Mouse (Mus musculus): ENCODE data around the gene Rabggtb. TPM values are rescaled to one million over a fixed set of nuclear protein-coding genes. Genes with fewer than 3 reads are reported as not detected.

Rabggtb gene
- polyA plus RNA-seq (2021; fragmentation: Nextera tagmentation) = 78.6 and 107 TPM in 2 replicates
- long read RNA-seq, experiment 1, transcript Rabggtb-202 (8 exons, 1,418 nt) = minor isoform, 9 of 217 reads
- long read RNA-seq, experiment 1, transcript Rabggtb-201 (9 exons, 1,381 nt) = major isoform, 168 of 217 reads
- long read RNA-seq, experiment 1, partial matches to known transcripts = 3 of 217 reads
- long read RNA-seq, experiment 1, other reads (novel, unspliced or antisense) = 33 of 217 reads
- long read RNA-seq, experiment 2, transcript Rabggtb-202 (8 exons, 1,418 nt) = minor isoform, 9 of 120 reads
- long read RNA-seq, experiment 2, transcript Rabggtb-201 (9 exons, 1,381 nt) = major isoform, 80 of 120 reads
- long read RNA-seq, experiment 2, partial matches to known transcripts = 13 of 120 reads
- long read RNA-seq, experiment 2, other reads (novel, unspliced or antisense) = 15 of 120 reads

GRCm38 (mm10) chr3:153912546-153913509 is at the start of gene Rabggtb:
Gene Rabggtb (minus strand): TSS chr3:153913009.

GRCm38 (mm10) chr3:153944335-153944990 is 31.7 kb upstream of the Rabggtb start, which contains the start of gene Acadm:
Gene Acadm (minus strand): TSS chr3:153944632.

GRCm38 (mm10) chr3:153906136-153906871 is 6.5 kb downstream of the Rabggtb start, which contains the start of gene Msh4:
Gene Msh4 (minus strand): TSS chr3:153906138.

Other genes starting within 250 kb of the Rabggtb start
- 5.8 and 8.0 TPM in 2 replicates for gene St6galnac3, start 187.8 kb downstream of the Rabggtb start, polyA plus RNA-seq (2021; fragmentation: Nextera tagmentation)
- gene Asb17, start 68.8 kb downstream of the Rabggtb start, polyA plus RNA-seq (2021; fragmentation: Nextera tagmentation) = not detected in 2 replicates
- gene Msh4, start 6.9 kb downstream of the Rabggtb start, polyA plus RNA-seq (2021; fragmentation: Nextera tagmentation) = not detected in 2 replicates
- gene Acadm, start 31.6 kb upstream of the Rabggtb start, polyA plus RNA-seq (2021; fragmentation: Nextera tagmentation) = 48.5 and 53.6 TPM in 2 replicates
- 0.69 and 0.81 TPM in 2 replicates for gene Slc44a5, start 60.4 kb upstream of the Rabggtb start, polyA plus RNA-seq (2021; fragmentation: Nextera tagmentation)

All from left cerebral cortex, adult 6 months (tissue).